Mouse (Mus musculus) testis, adult 2 months (tissue): ENCODE measurements around the gene Megf11. TPM values are rescaled to one million over a fixed set of nuclear protein-coding genes. Genes with fewer than 3 reads are reported as not detected.

Experiments used
- H3K27ac ChIP-seq: fragments of 200-500 bp; 2 replicates; pipeline ENCODE4 v1.5.1; 2012; ENCODE audit warnings: low read depth, low read length; ENCODE audit not compliant: control insufficient read depth, insufficient read depth
- H3K27me3 ChIP-seq: fragments of 200-500 bp; 2 replicates; pipeline ENCODE4 v1.6.1; 2012; ENCODE audit warnings: mild to moderate bottlenecking, low read length, moderate library complexity; ENCODE audit not compliant: control insufficient read depth, insufficient read depth
- H3K36me3 ChIP-seq: fragments of 200-500 bp; 2 replicates; pipeline ENCODE4 v1.6.1; 2012; ENCODE audit warnings: mild to moderate bottlenecking, low read length; ENCODE audit not compliant: control insufficient read depth, insufficient read depth
- H3K4me1 ChIP-seq: fragments of 200-500 bp; 2 replicates; pipeline ENCODE4 v1.6.1; 2012; ENCODE audit warnings: low read length; ENCODE audit not compliant: control insufficient read depth, insufficient read depth
- H3K4me3 ChIP-seq: fragments of 200-500 bp; 2 replicates; pipeline ENCODE4 v1.5.1; 2012; ENCODE audit warnings: low read depth, mild to moderate bottlenecking, low read length, moderate library complexity, mixed read lengths; ENCODE audit not compliant: control insufficient read depth
- CTCF ChIP-seq: fragments of 200-500 bp; IDR thresholded peaks from 2 replicates; pipeline ENCODE4 v1.5.1; 2012; ENCODE audit warnings: low read depth, mild to moderate bottlenecking, inconsistent platforms, low read length, moderate library complexity; ENCODE audit not compliant: control insufficient read depth, insufficient read depth, insufficient replicate concordance
- POLR2A ChIP-seq: fragments of 200-500 bp; IDR thresholded peaks from 2 replicates; pipeline ENCODE4 v1.6.1; 2012; ENCODE audit warnings: low read depth, mild to moderate bottlenecking, inconsistent platforms, low read length, moderate library complexity; ENCODE audit not compliant: control insufficient read depth
- polyA plus RNA-seq: library from polyadenylated mRNA; depleted of rRNA; stranded (reverse); fragments of >200 nt; gene quantifications from 2 replicates; pipeline ENCODE4 v1.2.3, GENCODE M21; 2012

The Megf11 gene
- polyA plus RNA-seq, 1 experiment: 0.30 TPM

GRCm38 (mm10) chr9:64523264-64524045, 138.0 kb downstream of the Megf11 start:
- no peaks in the 10 kb centered on the region for H3K27me3 ChIP-seq
- no peaks in the 10 kb centered on the region for H3K36me3 ChIP-seq
- no peak overlapping the region for H3K4me3 ChIP-seq
- no peak overlapping the region for H3K27ac ChIP-seq
- no peak for TF ChIP-seq POLR2A
- no peak for TF ChIP-seq CTCF
- H3K4me1 ChIP-seq: no peaks in the 10 kb centered on the region

DNA sequence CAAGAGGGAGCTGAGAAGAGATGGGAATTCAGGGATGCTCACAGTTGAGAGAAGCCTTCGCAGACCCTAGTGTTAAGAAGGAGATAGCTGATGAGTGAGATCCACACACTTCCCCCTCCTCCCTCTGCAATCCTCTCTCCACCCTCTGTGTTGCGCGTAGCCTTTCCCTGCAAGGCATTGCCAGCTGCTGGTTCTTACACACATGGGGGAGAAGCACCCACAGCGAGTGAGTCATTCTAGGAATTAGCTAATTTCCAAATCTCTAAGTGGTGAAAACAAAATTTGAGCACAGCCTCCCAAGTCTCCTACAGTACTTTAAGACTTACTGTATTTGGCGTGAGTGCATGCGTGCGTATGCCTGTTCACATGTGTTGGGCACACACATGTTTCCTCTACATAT, 142.6 kb downstream of the Megf11 start:
- H3K4me1 ChIP-seq: no peaks in the 10 kb centered on the region
- H3K4me3 ChIP-seq: no peak overlapping the region
- H3K27ac ChIP-seq: no peak overlapping the region
- H3K27me3 ChIP-seq: no peaks in the 10 kb centered on the region
- H3K36me3 ChIP-seq: no peaks in the 10 kb centered on the region
- TF ChIP-seq CTCF (no peak), POLR2A (no peak)

DNA sequence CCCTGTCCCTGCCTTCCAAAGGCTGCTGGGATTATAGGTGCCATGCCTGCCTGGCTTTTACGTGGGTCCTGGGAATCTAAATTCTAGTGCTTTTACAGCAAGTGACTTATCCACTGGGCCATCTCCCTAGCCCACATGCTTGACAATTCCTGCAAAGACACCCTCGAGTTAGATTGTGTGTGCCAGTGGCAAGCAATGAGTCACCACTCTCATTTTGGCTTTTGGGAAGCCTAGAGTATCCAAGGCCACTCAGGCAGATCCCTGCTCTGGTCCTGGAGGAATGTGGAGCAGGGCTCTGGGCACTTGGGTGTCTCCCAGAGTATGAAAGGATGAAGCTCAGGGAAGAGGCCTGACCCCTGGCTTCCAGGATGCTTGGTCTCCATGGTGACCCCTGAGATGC, 143.2 kb downstream of the Megf11 start:
- Histone ChIP-seq H3K4me1 (no peaks in the 10 kb centered on the region), H3K27me3 (no peaks in the 10 kb centered on the region), H3K27ac (no peak overlapping the region), H3K4me3 (no peak overlapping the region), H3K36me3 (no peaks in the 10 kb centered on the region)
- no peak for TF ChIP-seq CTCF
- no peak for TF ChIP-seq POLR2A

DNA sequence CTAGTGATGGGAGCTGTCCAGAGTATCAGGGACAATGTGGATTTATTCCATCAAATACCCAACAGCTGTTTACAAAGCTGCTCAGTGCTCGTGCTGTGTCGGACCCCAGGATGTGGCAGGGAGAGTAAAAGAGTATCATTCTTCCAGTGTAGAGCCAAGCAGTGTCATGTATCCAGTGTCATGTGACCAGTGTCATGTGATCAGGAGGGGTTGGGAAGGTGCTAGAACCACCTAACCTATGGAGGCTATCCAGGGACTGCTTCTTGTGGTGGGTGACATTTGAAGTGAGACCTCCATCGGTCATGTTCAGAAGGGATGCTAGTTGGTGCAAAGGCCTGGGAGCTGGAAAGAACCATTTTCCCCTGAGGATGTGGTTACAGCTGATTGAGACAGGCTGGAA, 146.5 kb downstream of the Megf11 start:
- no peaks in the 10 kb centered on the region for H3K4me1 ChIP-seq
- H3K36me3 ChIP-seq: no peaks in the 10 kb centered on the region
- H3K4me3 ChIP-seq: no peak overlapping the region
- no peak overlapping the region for H3K27ac ChIP-seq
- no peaks in the 10 kb centered on the region for H3K27me3 ChIP-seq
- TF ChIP-seq CTCF (no peak), POLR2A (no peak)

GRCm38 (mm10) chr9:64532711-64533242, 147.4 kb downstream of the Megf11 start:
- H3K27ac ChIP-seq: no peak overlapping the region
- no peak overlapping the region for H3K4me3 ChIP-seq
- TF ChIP-seq CTCF (no peak), POLR2A (no peak)
- no peaks in the 10 kb centered on the region for H3K4me1 ChIP-seq
- H3K36me3 ChIP-seq: no peaks in the 10 kb centered on the region
- no peaks in the 10 kb centered on the region for H3K27me3 ChIP-seq

- H3K4me1 ChIP-seq: no peaks in the 10 kb centered on the region
- no peaks in the 10 kb centered on the region for H3K27me3 ChIP-seq
- no peak overlapping the region for H3K27ac ChIP-seq
- H3K36me3 ChIP-seq: no peaks in the 10 kb centered on the region
- TF ChIP-seq POLR2A (no peak), CTCF (no peak)
- no peak overlapping the region for H3K4me3 ChIP-seq
Observed at GRCm38 (mm10) chr9:64533488-64534119, 148.2 kb downstream of the Megf11 start.

DNA sequence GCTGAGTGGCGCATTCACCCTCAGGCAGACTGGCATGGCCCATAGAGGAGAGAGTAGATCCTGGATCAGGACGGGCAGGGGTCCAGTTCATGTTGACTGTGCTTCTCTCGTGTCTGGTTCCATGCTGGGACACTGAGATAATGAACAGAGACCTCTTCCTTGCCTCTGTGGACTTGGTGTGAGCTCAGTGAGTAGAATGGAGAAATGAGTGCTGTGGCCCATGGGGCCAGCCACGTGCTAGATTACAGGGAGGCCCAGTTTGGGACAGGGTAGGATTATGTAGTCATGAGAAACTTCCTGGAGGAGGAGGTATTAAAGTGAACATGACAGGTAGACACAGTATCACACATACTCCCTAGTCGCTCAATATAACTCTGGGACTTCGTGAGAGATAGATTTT, 148.9 kb downstream of the Megf11 start:
- no peak overlapping the region for H3K27ac ChIP-seq
- H3K4me1 ChIP-seq: no peaks in the 10 kb centered on the region
- no peaks in the 10 kb centered on the region for H3K36me3 ChIP-seq
- no peak overlapping the region for H3K4me3 ChIP-seq
- TF ChIP-seq POLR2A: no peak
- no peak for TF ChIP-seq CTCF
- no peaks in the 10 kb centered on the region for H3K27me3 ChIP-seq
